Mouse (Mus musculus) neural tube, embryonic 10.5 days (tissue): ENCODE results near the gene Igf2bp1.

ENCODE experiments used
- DNase-seq: peaks from one replicate; pipeline ENCODE4 v3.0.0-alpha.2; 2017; ENCODE audit warnings: low spot score; ENCODE audit errors: extremely low spot score

Gene Igf2bp1

GRCm38 (mm10) chr11:96005403-96006271, at the start of gene Igf2bp1:
Igf2bp1 (minus strand) TSS chr11:96005940.
- DNase-seq: peak; percentile 83

- DNase-seq: no peak
These were observed 45.1 kb upstream of the Igf2bp1 start for GRCm38 (mm10) chr11:96050854-96051253.

GRCm38 (mm10) chr11:96049939-96050338, 44.2 kb upstream of the Igf2bp1 start:
- DNase-seq: no peak

- DNase-seq: no peak
These were observed 42.0 kb upstream of the Igf2bp1 start for GRCm38 (mm10) chr11:96047469-96048373.

GRCm38 (mm10) chr11:96046793-96047192, 41.1 kb upstream of the Igf2bp1 start:
- DNase-seq: no peak

- no peak for DNase-seq
These were observed 40.3 kb upstream of the Igf2bp1 start for GRCm38 (mm10) chr11:96046028-96046427.

- DNase-seq: no peak
These were observed 39.2 kb upstream of the Igf2bp1 start for GRCm38 (mm10) chr11:96044803-96045567.

GRCm38 (mm10) chr11:96038560-96038959, 32.8 kb upstream of the Igf2bp1 start:
- no peak for DNase-seq

GRCm38 (mm10) chr11:96037499-96037898, 31.8 kb upstream of the Igf2bp1 start:
- DNase-seq: no peak

- no peak for DNase-seq
These were observed 29.4 kb upstream of the Igf2bp1 start for GRCm38 (mm10) chr11:96035133-96035532.

- peak; percentile 99 for DNase-seq
These were observed 28.9 kb upstream of the Igf2bp1 start, which contains the start of gene Snf8 for GRCm38 (mm10) chr11:96034596-96035052. Snf8 (plus strand) TSS chr11:96034885.

- DNase-seq: no peak
These were observed 28.4 kb upstream of the Igf2bp1 start for GRCm38 (mm10) chr11:96034116-96034515.

GRCm38 (mm10) chr11:96033264-96033663, 27.5 kb upstream of the Igf2bp1 start:
- DNase-seq: no peak

GRCm38 (mm10) chr11:96031701-96032100, 26.0 kb upstream of the Igf2bp1 start:
- no peak for DNase-seq

- no peak for DNase-seq
These were observed 24.8 kb upstream of the Igf2bp1 start for GRCm38 (mm10) chr11:96030571-96030970.

- no peak for DNase-seq
These were observed 22.4 kb upstream of the Igf2bp1 start for GRCm38 (mm10) chr11:96028130-96028529.

GRCm38 (mm10) chr11:96020622-96021021, 14.9 kb upstream of the Igf2bp1 start:
- no peak for DNase-seq

- DNase-seq: no peak
These were observed 12.2 kb upstream of the Igf2bp1 start for GRCm38 (mm10) chr11:96017941-96018351.

GRCm38 (mm10) chr11:96015421-96015820, 9.7 kb upstream of the Igf2bp1 start:
- no peak for DNase-seq

- peak; percentile 50 for DNase-seq
These were observed 6.2 kb upstream of the Igf2bp1 start for GRCm38 (mm10) chr11:96011982-96012381.

GRCm38 (mm10) chr11:96008827-96009226, 3.1 kb upstream of the Igf2bp1 start:
- DNase-seq: no peak
